Mouse (Mus musculus): ENCODE results near the gene Popdc2. TPM values are rescaled to one million over a fixed set of nuclear protein-coding genes. Genes with fewer than 3 reads are reported as not detected.

The Popdc2 gene
- polyA plus RNA-seq, 1 experiment from 2014 or later, result 0.51 TPM

DNA sequence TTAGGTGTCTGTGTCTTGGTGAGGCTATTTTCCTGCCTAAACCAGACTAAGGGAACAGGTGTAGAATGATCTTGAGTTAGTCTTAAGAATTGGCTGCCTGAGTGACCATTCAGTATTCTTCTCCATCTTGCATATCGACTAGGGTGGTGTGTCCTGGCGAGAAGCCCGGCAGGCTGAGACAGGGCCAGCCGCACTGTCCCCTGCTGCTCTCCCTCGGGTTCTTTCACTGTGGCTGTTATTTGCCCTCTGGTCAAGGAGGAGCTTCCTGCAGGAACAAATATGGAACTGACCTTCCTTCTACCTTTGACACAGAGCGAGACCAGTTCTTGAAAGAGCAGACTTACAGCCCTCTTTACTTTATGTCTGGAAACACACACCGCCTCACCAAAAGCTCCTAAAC, 10.0 kb upstream of the Popdc2 start:
- H3K9me3 ChIP-seq (ENCODE audit: control insufficient read depth, low read length), result no peaks in the 10 kb centered on the region
- WGBS, result 81% methylated on average over 7 of the region's 7 CpGs
- ATAC-seq, result no peak
- no peaks in the 10 kb centered on the region for H3K27me3 ChIP-seq (replicated peaks; ENCODE audit: control insufficient read depth, insufficient read depth, low read length)
- no peak overlapping the region for H3K27ac ChIP-seq (ENCODE audit: low read length)
- no peak overlapping the region for H3K4me3 ChIP-seq (replicated peaks; ENCODE audit: low read length)
- H3K36me3 ChIP-seq (ENCODE audit: control insufficient read depth, insufficient read depth), result peaks cover 15% of the 10 kb centered on the region
- no peak overlapping the region for H3K9ac ChIP-seq (replicated peaks; ENCODE audit: low read depth, low read length)
- H3K4me2 ChIP-seq (ENCODE audit: low read length), result no peak overlapping the region
- H3K4me1 ChIP-seq (replicated peaks; ENCODE audit: control insufficient read depth, insufficient read depth, low read length), result peaks cover 7% of the 10 kb centered on the region

DNA sequence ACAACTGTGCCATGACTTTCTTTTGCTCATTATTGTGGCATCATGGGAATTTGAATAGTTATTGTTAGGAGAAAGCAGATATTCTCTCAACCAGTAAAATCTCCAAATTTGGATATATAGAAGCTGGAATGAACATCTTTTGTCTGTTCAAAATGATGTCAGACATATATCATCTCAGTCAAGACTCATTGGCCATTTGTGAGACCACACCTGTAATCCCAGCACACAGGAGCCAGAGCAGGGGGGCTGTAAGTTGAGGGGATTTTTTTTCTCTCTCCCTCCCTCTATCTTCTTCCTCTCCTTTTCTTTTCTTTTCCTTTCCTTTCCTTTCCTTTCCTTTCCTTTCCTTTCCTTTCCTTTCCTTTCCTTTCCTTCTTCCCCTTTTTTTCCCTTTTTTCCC, 9.2 kb upstream of the Popdc2 start:
- Histone ChIP-seq H3K27ac (ENCODE audit: low read length) (no peak overlapping the region), H3K36me3 (ENCODE audit: control insufficient read depth, insufficient read depth) (peaks cover 15% of the 10 kb centered on the region), H3K27me3 (replicated peaks; ENCODE audit: control insufficient read depth, insufficient read depth, low read length) (no peaks in the 10 kb centered on the region), H3K9ac (replicated peaks; ENCODE audit: low read depth, low read length) (no peak overlapping the region), H3K9me3 (ENCODE audit: control insufficient read depth, low read length) (no peaks in the 10 kb centered on the region), H3K4me1 (replicated peaks; ENCODE audit: control insufficient read depth, insufficient read depth, low read length) (peaks cover 3% of the 10 kb centered on the region; the same call in 1 of the 2 replicates), H3K4me3 (replicated peaks; ENCODE audit: low read length) (no peak overlapping the region), H3K4me2 (ENCODE audit: low read length) (no peak overlapping the region)
- ATAC-seq, result no peak

- Histone ChIP-seq H3K27ac (ENCODE audit: low read length) (no peak overlapping the region), H3K9ac (replicated peaks; ENCODE audit: low read depth, low read length) (no peak overlapping the region), H3K4me3 (replicated peaks; ENCODE audit: low read length) (no peak overlapping the region), H3K4me1 (replicated peaks; ENCODE audit: control insufficient read depth, insufficient read depth, low read length) (no peaks in the 10 kb centered on the region), H3K4me2 (ENCODE audit: low read length) (no peak overlapping the region), H3K27me3 (replicated peaks; ENCODE audit: control insufficient read depth, insufficient read depth, low read length) (no peaks in the 10 kb centered on the region), H3K36me3 (ENCODE audit: control insufficient read depth, insufficient read depth) (peaks cover 15% of the 10 kb centered on the region), H3K9me3 (ENCODE audit: control insufficient read depth, low read length) (no peaks in the 10 kb centered on the region)
- WGBS, result 96% methylated on average over 2 of the region's 2 CpGs
- ATAC-seq, result no peak
Observed at GRCm38 (mm10) chr16:38353642-38354041, 8.4 kb upstream of the Popdc2 start.

DNA sequence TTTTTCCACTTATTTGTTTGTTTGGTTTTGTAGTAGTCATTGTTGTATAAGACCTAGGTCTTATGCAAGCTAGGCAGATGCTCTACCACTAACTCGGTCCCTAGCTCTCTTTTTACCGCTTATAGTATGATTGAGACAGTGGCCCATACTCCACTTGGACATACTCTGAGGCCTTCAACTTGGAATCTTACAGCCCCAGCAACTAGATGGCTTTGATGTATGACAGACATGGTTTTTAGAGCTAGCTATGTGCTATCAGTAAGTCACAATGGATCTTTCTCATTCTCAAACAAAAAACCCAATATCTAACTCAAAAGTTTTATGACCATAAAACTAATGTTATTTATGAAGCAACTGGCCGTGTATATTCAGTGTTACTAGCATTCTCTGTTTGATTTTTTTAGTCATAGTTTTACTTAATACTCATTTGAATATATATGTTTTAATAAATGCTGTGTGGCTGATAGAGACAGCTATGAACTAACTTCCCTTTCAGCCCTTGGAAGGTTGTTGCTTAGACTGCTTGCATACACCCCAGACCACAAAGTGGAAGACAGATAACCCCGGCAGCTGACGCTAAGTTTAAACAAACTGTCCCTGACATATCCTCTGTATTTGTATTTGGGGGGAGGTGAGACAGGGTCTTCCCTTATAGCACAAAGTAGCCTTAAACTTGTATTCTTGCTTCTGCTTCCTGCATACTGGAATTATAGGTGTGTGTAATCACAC, 7.7 kb upstream of the Popdc2 start:
- no peaks in the 10 kb centered on the region for H3K9me3 ChIP-seq (ENCODE audit: control insufficient read depth, low read length)

DNA sequence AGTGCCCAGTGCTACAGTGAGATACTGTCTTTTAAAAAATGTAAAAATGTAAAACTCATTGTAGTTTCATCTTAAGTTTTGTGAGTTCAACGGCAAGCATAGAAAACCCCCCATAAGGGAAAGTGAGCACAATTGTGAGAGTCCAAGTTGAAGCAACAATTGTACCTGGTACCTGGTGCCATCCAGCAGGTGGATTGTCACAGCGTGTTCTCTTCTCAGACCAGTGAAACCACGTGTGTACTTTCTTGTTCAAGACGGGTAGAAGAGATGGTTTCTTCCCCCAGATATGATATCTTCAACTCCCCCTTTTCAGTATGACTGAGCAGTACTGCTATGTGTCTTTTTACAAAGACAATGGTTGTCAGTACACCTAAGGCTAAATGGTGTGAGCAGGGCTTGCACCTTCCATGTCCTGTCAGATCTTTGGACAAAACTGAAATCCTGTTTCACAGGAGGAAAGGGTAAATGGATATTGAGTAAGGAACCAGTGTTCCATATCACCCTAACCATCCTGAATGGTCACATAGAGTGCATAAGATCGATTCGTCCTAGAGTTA, 3.7 kb upstream of the Popdc2 start:
- 91% methylated on average over 6 of the region's 6 CpGs for WGBS
- no peak overlapping the region for H3K4me2 ChIP-seq (ENCODE audit: low read length)
- no peak for ATAC-seq
- H3K36me3 ChIP-seq (ENCODE audit: control insufficient read depth, insufficient read depth), result no peaks in the 10 kb centered on the region
- H3K27ac ChIP-seq (ENCODE audit: low read length), result no peak overlapping the region
- H3K27me3 ChIP-seq (replicated peaks; ENCODE audit: control insufficient read depth, insufficient read depth, low read length), result no peaks in the 10 kb centered on the region
- no peaks in the 10 kb centered on the region for H3K4me1 ChIP-seq (replicated peaks; ENCODE audit: control insufficient read depth, insufficient read depth, low read length)
- no peak overlapping the region for H3K4me3 ChIP-seq (replicated peaks; ENCODE audit: low read length)
- H3K9me3 ChIP-seq (ENCODE audit: control insufficient read depth, low read length), result no peaks in the 10 kb centered on the region
- no peak overlapping the region for H3K9ac ChIP-seq (replicated peaks; ENCODE audit: low read depth, low read length)

More for the DNA sequence above, 7.7 kb upstream of the Popdc2 start:
- Histone ChIP-seq H3K36me3 (ENCODE audit: control insufficient read depth, insufficient read depth) (peaks cover 15% of the 10 kb centered on the region), H3K27ac (ENCODE audit: low read length) (no peak overlapping the region), H3K4me3 (replicated peaks; ENCODE audit: low read length) (no peak overlapping the region), H3K4me2 (ENCODE audit: low read length) (no peak overlapping the region), H3K27me3 (replicated peaks; ENCODE audit: control insufficient read depth, insufficient read depth, low read length) (no peaks in the 10 kb centered on the region), H3K9ac (replicated peaks; ENCODE audit: low read depth, low read length) (no peak overlapping the region), H3K4me1 (replicated peaks; ENCODE audit: control insufficient read depth, insufficient read depth, low read length) (no peaks in the 10 kb centered on the region)
- ATAC-seq, result no peak
- 91% methylated on average over 5 of the region's 5 CpGs for WGBS

DNA sequence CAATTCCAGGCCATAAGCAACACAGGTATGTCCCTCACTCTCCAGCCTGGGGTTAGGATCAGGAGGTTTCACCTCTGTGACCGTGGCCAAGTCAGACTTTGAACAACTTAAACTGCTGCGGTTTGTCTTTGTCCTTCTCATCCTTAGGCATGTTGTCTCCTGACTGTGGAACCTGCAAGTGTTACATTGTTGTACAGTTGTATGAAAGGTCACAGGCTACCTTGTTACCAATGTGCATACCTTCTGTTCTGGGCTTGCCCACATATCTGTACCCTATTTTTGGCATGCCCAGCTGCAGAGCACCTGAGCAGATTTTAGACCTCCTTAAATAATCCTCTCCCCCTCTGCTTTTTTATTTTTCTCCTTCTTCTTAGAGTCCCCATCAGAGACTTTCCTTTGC, 2.8 kb upstream of the Popdc2 start:
- no peaks in the 10 kb centered on the region for H3K9me3 ChIP-seq (ENCODE audit: control insufficient read depth, low read length)
- no peak overlapping the region for H3K4me2 ChIP-seq (ENCODE audit: low read length)
- H3K27ac ChIP-seq (ENCODE audit: low read length), result no peak overlapping the region
- no peaks in the 10 kb centered on the region for H3K4me1 ChIP-seq (replicated peaks; ENCODE audit: control insufficient read depth, insufficient read depth, low read length)
- no peak overlapping the region for H3K4me3 ChIP-seq (replicated peaks; ENCODE audit: low read length)
- H3K27me3 ChIP-seq (replicated peaks; ENCODE audit: control insufficient read depth, insufficient read depth, low read length), result no peaks in the 10 kb centered on the region
- H3K36me3 ChIP-seq (ENCODE audit: control insufficient read depth, insufficient read depth), result no peaks in the 10 kb centered on the region
- 98% methylated on average over 2 of the region's 2 CpGs for WGBS
- no peak for ATAC-seq
- H3K9ac ChIP-seq (replicated peaks; ENCODE audit: low read depth, low read length), result no peak overlapping the region

DNA sequence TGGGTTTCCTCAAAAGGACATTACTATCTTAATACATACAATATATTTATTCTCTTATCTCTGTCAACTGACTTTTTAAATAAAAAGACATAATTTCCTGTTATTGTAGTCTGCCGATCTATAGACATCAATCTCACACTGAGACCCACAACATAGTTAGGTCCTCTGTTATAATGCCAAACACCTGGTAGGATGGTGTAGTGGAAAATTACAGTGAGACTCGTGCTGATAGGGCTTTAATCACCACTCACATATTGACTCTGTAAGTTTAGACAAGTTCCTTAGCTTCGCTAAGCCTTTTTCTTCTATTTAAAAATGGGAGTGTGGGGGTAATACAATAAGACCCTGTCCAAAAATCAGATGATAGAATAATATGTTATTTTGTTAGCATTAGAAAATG, 2.2 kb upstream of the Popdc2 start:
- no peak overlapping the region for H3K4me3 ChIP-seq (replicated peaks; ENCODE audit: low read length)
- H3K9ac ChIP-seq (replicated peaks; ENCODE audit: low read depth, low read length), result no peak overlapping the region
- H3K27ac ChIP-seq (ENCODE audit: low read length), result no peak overlapping the region
- no peaks in the 10 kb centered on the region for H3K36me3 ChIP-seq (ENCODE audit: control insufficient read depth, insufficient read depth)
- H3K9me3 ChIP-seq (ENCODE audit: control insufficient read depth, low read length), result no peaks in the 10 kb centered on the region
- 79% methylated on average over 3 of the region's 3 CpGs for WGBS
- ATAC-seq, result no peak
- H3K4me2 ChIP-seq (ENCODE audit: low read length), result no peak overlapping the region
- no peaks in the 10 kb centered on the region for H3K27me3 ChIP-seq (replicated peaks; ENCODE audit: control insufficient read depth, insufficient read depth, low read length)
- no peaks in the 10 kb centered on the region for H3K4me1 ChIP-seq (replicated peaks; ENCODE audit: control insufficient read depth, insufficient read depth, low read length)

GRCm38 (mm10) chr16:38360317-38360716, 1.7 kb upstream of the Popdc2 start:
- H3K27me3 ChIP-seq (replicated peaks; ENCODE audit: control insufficient read depth, insufficient read depth, low read length), result no peaks in the 10 kb centered on the region
- no peaks in the 10 kb centered on the region for H3K36me3 ChIP-seq (ENCODE audit: control insufficient read depth, insufficient read depth)
- ATAC-seq, result no peak
- H3K4me1 ChIP-seq (replicated peaks; ENCODE audit: control insufficient read depth, insufficient read depth, low read length), result no peaks in the 10 kb centered on the region
- no peaks in the 10 kb centered on the region for H3K9me3 ChIP-seq (ENCODE audit: control insufficient read depth, low read length)
- H3K9ac ChIP-seq (replicated peaks; ENCODE audit: low read depth, low read length), result no peak overlapping the region
- 19% methylated on average over 2 of the region's 2 CpGs for WGBS
- no peak overlapping the region for H3K4me3 ChIP-seq (replicated peaks; ENCODE audit: low read length)
- no peak overlapping the region for H3K27ac ChIP-seq (ENCODE audit: low read length)
- H3K4me2 ChIP-seq (ENCODE audit: low read length), result no peak overlapping the region

DNA sequence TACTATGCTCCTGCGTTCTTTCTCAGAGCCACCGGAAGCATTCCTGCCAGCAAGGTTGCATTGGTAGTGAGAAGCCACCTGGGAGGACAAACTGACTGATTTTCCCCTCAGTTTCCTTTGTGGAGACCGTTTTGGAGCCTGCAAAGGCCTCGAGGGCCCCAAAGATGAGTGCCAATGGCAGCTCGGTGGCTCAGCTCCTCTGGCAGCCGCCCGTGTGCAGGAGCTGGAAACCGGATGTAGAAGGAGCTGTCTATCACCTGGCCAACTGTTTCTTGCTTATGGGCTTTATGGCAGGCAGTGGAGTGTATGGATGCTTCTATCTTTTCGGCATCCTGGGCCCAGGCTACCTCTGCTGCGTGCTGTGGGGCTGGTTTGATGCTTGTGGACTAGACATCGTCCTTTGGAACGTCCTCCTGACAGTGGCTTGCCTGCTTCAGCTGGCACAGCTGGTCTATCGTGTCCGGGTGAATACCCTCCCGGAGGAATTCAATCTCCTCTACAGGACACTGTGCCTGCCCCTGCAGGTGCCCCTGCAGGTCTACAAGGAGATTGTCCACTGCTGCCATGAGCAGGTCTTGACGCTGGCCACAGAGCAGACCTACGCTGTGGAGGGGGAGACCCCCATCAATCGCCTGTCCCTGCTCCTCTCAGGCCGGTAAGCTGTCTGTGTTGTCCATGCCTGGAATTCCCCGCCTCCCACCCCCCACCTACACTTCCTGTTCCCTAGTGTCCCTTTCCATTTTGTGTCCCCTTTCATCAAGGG, 665 bp downstream of the Popdc2 start:
- no peak overlapping the region for H3K27ac ChIP-seq (ENCODE audit: low read length)
- no peak overlapping the region for H3K4me2 ChIP-seq (ENCODE audit: low read length)
- H3K9me3 ChIP-seq (ENCODE audit: control insufficient read depth, low read length), result no peaks in the 10 kb centered on the region
- no peak overlapping the region for H3K9ac ChIP-seq (replicated peaks; ENCODE audit: low read depth, low read length)
- no peaks in the 10 kb centered on the region for H3K36me3 ChIP-seq (ENCODE audit: control insufficient read depth, insufficient read depth)
- H3K4me1 ChIP-seq (replicated peaks; ENCODE audit: control insufficient read depth, insufficient read depth, low read length), result no peaks in the 10 kb centered on the region
- WGBS, result 85% methylated on average over 20 of the region's 20 CpGs
- no peaks in the 10 kb centered on the region for H3K27me3 ChIP-seq (replicated peaks; ENCODE audit: control insufficient read depth, insufficient read depth, low read length)
- no peak for ATAC-seq
- H3K4me3 ChIP-seq (replicated peaks; ENCODE audit: low read length), result no peak overlapping the region
